11 mouse cellular contexts compared by ENCODE assay signal in genomic region chr7:91090317-91090829, GRCm38 (mm10).
DNase-seq lines count a peak whose midpoint lies in the region; ATAC-seq and TF ChIP-seq lines count a peak whose summit lies in the region.
"Had no signal": no experiment of that assay in that cellular context is flagged by ENCODE, and none has a peak within 500 bp of the region (broad histone marks: within the 10 kb centered on the region; RNA-seq: fewer than 3 reads in every experiment).

No protein-coding gene starts in this region.

- peak overlapping the region; percentile 61 for H3K4me2 ChIP-seq in heart, embryonic 14.5 days (ENCODE audit: low read length)
- H3K4me2 ChIP-seq in intestine, embryonic 14.5 days (ENCODE audit: low read length), result no peak overlapping the region
- H3K4me2 ChIP-seq in midbrain, postnatal 0 days (ENCODE audit: low read depth, low read length, poor library complexity, severe bottlenecking), result peak overlapping the region; percentile 62

- TF ChIP-seq CTCF in midbrain, postnatal 0 days (IDR thresholded peaks at IDR 0.05), result no peak

- no peak for ATAC-seq in heart, embryonic 14.5 days (ENCODE audit: insufficient number of reproducible peaks, insufficient read depth, low FRiP score, low read depth)
- ATAC-seq in intestine, embryonic 14.5 days (replicated peaks; ENCODE audit: low FRiP score, low TSS enrichment, low read depth), result no peak
- peak; percentile 53 for ATAC-seq in midbrain, postnatal 0 days (ENCODE audit: low FRiP score)
- ATAC-seq in cerebellum, adult (ENCODE audit: insufficient number of reproducible peaks, low FRiP score, low TSS enrichment), result no peak

- no peaks in the 10 kb centered on the region; a peak in 1 of 4 replicates for H3K4me1 ChIP-seq in heart, embryonic 14.5 days (ENCODE audit: control insufficient read depth in 2 of 2, insufficient read depth in 2 of 2, low read length in 2 of 2)
- H3K4me1 ChIP-seq in embryonic facial prominence, embryonic 10.5 days, result peaks cover 12% of the 10 kb centered on the region
- no peaks in the 10 kb centered on the region for H3K4me1 ChIP-seq in intestine, embryonic 14.5 days (replicated peaks; ENCODE audit: control insufficient read depth, insufficient read depth, low read length)
- H3K4me1 ChIP-seq in midbrain, postnatal 0 days (ENCODE audit: insufficient read depth, low read length), result no peaks in the 10 kb centered on the region; the same call in 1 of the 2 replicates
- H3K4me1 ChIP-seq: stomach, embryonic 15.5 days had no signal

- H3K27me3 ChIP-seq in heart, embryonic 14.5 days (ENCODE audit: control insufficient read depth, insufficient read depth, low read length), result no peaks in the 10 kb centered on the region
- peaks cover 29% of the 10 kb centered on the region for H3K27me3 ChIP-seq in embryonic facial prominence, embryonic 10.5 days (replicated peaks; ENCODE audit: low read depth, poor library complexity, severe bottlenecking)
- no peaks in the 10 kb centered on the region for H3K27me3 ChIP-seq in intestine, embryonic 14.5 days (replicated peaks; ENCODE audit: control insufficient read depth, insufficient read depth, low read length)
- H3K27me3 ChIP-seq in midbrain, postnatal 0 days (ENCODE audit: insufficient read depth, low read length), result no peaks in the 10 kb centered on the region
- H3K27me3 ChIP-seq: stomach, embryonic 15.5 days had no signal

- no peak overlapping the region for H3K27ac ChIP-seq in heart, embryonic 14.5 days (replicated peaks in 1 of 2; ENCODE audit: control insufficient read depth in 1 of 2, insufficient read depth in 1 of 2, low read depth in 2 of 2, low read length in 2 of 2)
- no peak overlapping the region for H3K27ac ChIP-seq in embryonic facial prominence, embryonic 10.5 days (replicated peaks)
- H3K27ac ChIP-seq in intestine, embryonic 14.5 days (ENCODE audit: low read depth), result no peak overlapping the region
- H3K27ac ChIP-seq in midbrain, postnatal 0 days (ENCODE audit: low read depth, low read length), result peak overlapping the region; percentile 75
- H3K27ac ChIP-seq: stomach, embryonic 15.5 days had no signal

- no peak overlapping the region for H3K4me3 ChIP-seq in heart, embryonic 14.5 days (ENCODE audit: control insufficient read depth in 1 of 2, insufficient read depth in 1 of 2, low read depth in 1 of 2, low read length in 2 of 2)
- peak overlapping the region; percentile 48; the same call in 1 of the 2 replicates for H3K4me3 ChIP-seq in embryonic facial prominence, embryonic 10.5 days
- H3K4me3 ChIP-seq in intestine, embryonic 14.5 days (ENCODE audit: low read depth, low read length), result 0 out of 2 replicates have a peak overlapping the region, but pooled peaks have one; percentile 2
- H3K4me3 ChIP-seq in midbrain, postnatal 0 days (ENCODE audit: low read depth, low read length), result peak overlapping the region; percentile 55

- no peak for DNase-seq in heart, adult 9 months (ENCODE audit: low spot score in 2 of 2)
- no peak for DNase-seq in embryonic facial prominence, embryonic 10.5 days (ENCODE audit: low spot score)
- DNase-seq in intestine, embryonic 14.5 days (ENCODE audit: low spot score), result no peak
- DNase-seq in midbrain, postnatal 0 days (ENCODE audit: low spot score), result peak; percentile 10
- DNase-seq in cerebellum, postnatal 25 days, result no peak
- no peak for DNase-seq in spleen, adult 12 weeks (ENCODE audit: low spot score)
- DNase-seq: adrenal gland, adult 2 months; kidney, postnatal 14 days had no signal

- WGBS in heart, embryonic 14.5 days, result 38% methylated on average over 5 of the region's 5 CpGs
- WGBS in embryonic facial prominence, embryonic 10.5 days, result 59% methylated on average over 5 of the region's 5 CpGs
- WGBS in intestine, embryonic 14.5 days, result 46% methylated on average over 5 of the region's 5 CpGs
- WGBS in midbrain, postnatal 0 days, result 34% methylated on average over 5 of the region's 5 CpGs

- H3K9me3 ChIP-seq in heart, embryonic 14.5 days (ENCODE audit: control insufficient read depth, low read length), result no peaks in the 10 kb centered on the region
- H3K9me3 ChIP-seq in embryonic facial prominence, embryonic 10.5 days, result no peaks in the 10 kb centered on the region
- H3K9me3 ChIP-seq in intestine, embryonic 14.5 days (ENCODE audit: control insufficient read depth, low read length), result no peaks in the 10 kb centered on the region
- H3K9me3 ChIP-seq in midbrain, postnatal 0 days (ENCODE audit: low read length), result no peaks in the 10 kb centered on the region
- H3K9me3 ChIP-seq: stomach, embryonic 15.5 days had no signal

- no peak overlapping the region for H3K9ac ChIP-seq in heart, embryonic 14.5 days (ENCODE audit: low read length)
- H3K9ac ChIP-seq in intestine, embryonic 14.5 days (ENCODE audit: low read length), result no peak overlapping the region
- peak overlapping the region; percentile 70 for H3K9ac ChIP-seq in midbrain, postnatal 0 days (replicated peaks; ENCODE audit: low read length, poor library complexity, severe bottlenecking)
- H3K9ac ChIP-seq: stomach, embryonic 15.5 days had no signal

- no peaks in the 10 kb centered on the region for H3K36me3 ChIP-seq in heart, embryonic 14.5 days (ENCODE audit: control insufficient read depth, insufficient read depth, low read length)
- no peaks in the 10 kb centered on the region for H3K36me3 ChIP-seq in embryonic facial prominence, embryonic 10.5 days (replicated peaks)
- H3K36me3 ChIP-seq in intestine, embryonic 14.5 days (ENCODE audit: control insufficient read depth, insufficient read depth, low read length), result no peaks in the 10 kb centered on the region
- H3K36me3 ChIP-seq in midbrain, postnatal 0 days (ENCODE audit: insufficient read depth, low read length), result no peaks in the 10 kb centered on the region
- H3K36me3 ChIP-seq: stomach, embryonic 15.5 days had no signal

Comparison
In these comparisons a context has a peak if more than half of its experiments do, and no peak if none do; other contexts are left out.
1. H3K4me3 ChIP-seq: peak in embryonic facial prominence, embryonic 10.5 days (single experiment), intestine, embryonic 14.5 days (single experiment) and midbrain, postnatal 0 days (single experiment); none in heart, embryonic 14.5 days (0 of 2).